Mouse (Mus musculus) heart, embryonic 15.5 days (tissue): ENCODE data around the gene Eif3l. TPM values are rescaled to one million over a fixed set of nuclear protein-coding genes. Genes with fewer than 3 reads are reported as not detected.

ENCODE experiments used
- ATAC-seq: fragments of 200-750 bp; cut with Nextera tagmentation; replicated peaks from 2 replicates; pipeline ENCODE4 v1.8.0; 2017; ENCODE audit warnings: low read depth, moderate TSS enrichment; ENCODE audit not compliant: insufficient number of reproducible peaks, insufficient read depth, low FRiP score
- H3K27ac ChIP-seq: fragments of 300-500 bp; sonication (generic); 2 replicates; pipeline ENCODE4 v1.5.1; 2015; ENCODE audit warnings: mild to moderate bottlenecking, inconsistent platforms
- H3K27me3 ChIP-seq: fragments of 300-500 bp; sonication (generic); 2 replicates; pipeline ENCODE4 v1.6.1; 2015; ENCODE audit warnings: inconsistent platforms
- H3K36me3 ChIP-seq: fragments of 300-500 bp; sonication (generic); 2 replicates; pipeline ENCODE4 v1.6.1; 2015; ENCODE audit warnings: mild to moderate bottlenecking, inconsistent platforms
- H3K4me1 ChIP-seq: fragments of 300-500 bp; sonication (generic); replicated peaks from 2 replicates; pipeline ENCODE4 v1.6.1; 2015; ENCODE audit warnings: inconsistent platforms
- H3K4me2 ChIP-seq: fragments of 300-500 bp; sonication (generic); 2 replicates; pipeline ENCODE4 v1.6.1; 2015; ENCODE audit warnings: inconsistent platforms, mild to moderate bottlenecking, moderate library complexity
- H3K4me3 ChIP-seq: fragments of 300-500 bp; sonication (generic); 2 replicates; pipeline ENCODE4 v1.5.1; 2015; ENCODE audit warnings: mild to moderate bottlenecking, inconsistent platforms
- H3K9ac ChIP-seq: fragments of 300-500 bp; sonication (generic); 2 replicates; pipeline ENCODE4 v1.6.1; 2015; ENCODE audit warnings: mild to moderate bottlenecking, inconsistent platforms
- H3K9me3 ChIP-seq: fragments of 300-500 bp; sonication (generic); replicated peaks from 2 replicates; pipeline ENCODE4 v1.6.1; 2016; ENCODE audit warnings: inconsistent platforms
- WGBS: fragments of 180-500 bp; shearing (Covaris S2); methylation state at CpG from one replicate; pipeline ENCODE4 v1.1.7; 2015; ENCODE audit warnings: mixed read lengths; 5-methylcytosine and 5-hydroxymethylcytosine counted together
- polyA plus RNA-seq: library from polyadenylated mRNA; unstranded; fragments of >200 nt; fragmentation: Nextera tagmentation; extraction: Ambion mirVana; gene quantifications from 2 replicates; pipeline ENCODE4 v1.2.1, GENCODE M21; 2015

Eif3l gene
- polyA plus RNA-seq, 1 experiment from 2014 or later, result 131 TPM

- Histone ChIP-seq H3K9me3 (no peaks in the 10 kb centered on the region), H3K9ac (peak overlapping the region; percentile 31), H3K4me3 (no peak overlapping the region), H3K27ac (peak overlapping the region; percentile 97), H3K36me3 (peaks cover 18% of the 10 kb centered on the region), H3K4me2 (peak overlapping the region; percentile 32), H3K27me3 (no peaks in the 10 kb centered on the region), H3K4me1 (peaks cover 61% of the 10 kb centered on the region)
- WGBS, result 9% methylated on average over 6 of the region's 6 CpGs
- ATAC-seq, result peak; percentile 90
Measured at GRCm38 (mm10) chr15:79097611-79098025, 22.6 kb downstream of the Eif3l start.

- Histone ChIP-seq H3K36me3 (peaks cover 14% of the 10 kb centered on the region), H3K4me1 (peaks cover 61% of the 10 kb centered on the region), H3K4me3 (no peak overlapping the region), H3K4me2 (peak overlapping the region; percentile 32; the same call in 1 of the 2 replicates), H3K9ac (peak overlapping the region; percentile 26; the same call in 1 of the 2 replicates), H3K27me3 (no peaks in the 10 kb centered on the region), H3K9me3 (no peaks in the 10 kb centered on the region), H3K27ac (peak overlapping the region; percentile 97)
- WGBS, result 44% methylated on average over 5 of the region's 5 CpGs
- no peak for ATAC-seq
Measured at GRCm38 (mm10) chr15:79098220-79098619, 23.2 kb downstream of the Eif3l start.

GRCm38 (mm10) chr15:79098868-79099267 is 23.9 kb downstream of the Eif3l start:
- no peak overlapping the region for H3K9ac ChIP-seq
- WGBS, result 24% methylated on average over 7 of the region's 7 CpGs
- ATAC-seq, result no peak; the same call in 1 of the 2 replicates
- H3K9me3 ChIP-seq, result no peaks in the 10 kb centered on the region
- no peaks in the 10 kb centered on the region for H3K27me3 ChIP-seq
- peak overlapping the region; percentile 97 for H3K27ac ChIP-seq
- peaks cover 7% of the 10 kb centered on the region for H3K36me3 ChIP-seq
- H3K4me3 ChIP-seq, result no peak overlapping the region
- peaks cover 61% of the 10 kb centered on the region for H3K4me1 ChIP-seq
- no peak overlapping the region for H3K4me2 ChIP-seq

- H3K27ac ChIP-seq, result peak overlapping the region; percentile 97
- H3K4me1 ChIP-seq, result peaks cover 61% of the 10 kb centered on the region
- H3K4me2 ChIP-seq, result no peak overlapping the region
- no peak overlapping the region for H3K4me3 ChIP-seq
- no peaks in the 10 kb centered on the region for H3K9me3 ChIP-seq
- H3K27me3 ChIP-seq, result no peaks in the 10 kb centered on the region
- WGBS, result 53% methylated on average over 4 of the region's 4 CpGs
- peaks cover 1% of the 10 kb centered on the region for H3K36me3 ChIP-seq
- no peak overlapping the region for H3K9ac ChIP-seq
- ATAC-seq, result no peak; the same call in 1 of the 2 replicates
Measured at GRCm38 (mm10) chr15:79099456-79099855, 24.5 kb downstream of the Eif3l start.

GRCm38 (mm10) chr15:79100391-79100790 is 25.4 kb downstream of the Eif3l start:
- Histone ChIP-seq H3K4me1 (peaks cover 61% of the 10 kb centered on the region), H3K36me3 (no peaks in the 10 kb centered on the region), H3K4me3 (no peak overlapping the region), H3K4me2 (no peak overlapping the region), H3K27me3 (no peaks in the 10 kb centered on the region), H3K9me3 (no peaks in the 10 kb centered on the region), H3K9ac (no peak overlapping the region), H3K27ac (peak overlapping the region; percentile 55; the same call in 1 of the 2 replicates)
- ATAC-seq, result no peak
- WGBS, result 68% methylated on average over 4 of the region's 4 CpGs

GRCm38 (mm10) chr15:79101531-79101930 is 26.6 kb downstream of the Eif3l start:
- Histone ChIP-seq H3K9me3 (no peaks in the 10 kb centered on the region), H3K4me1 (peaks cover 56% of the 10 kb centered on the region), H3K4me2 (no peak overlapping the region), H3K27me3 (no peaks in the 10 kb centered on the region), H3K9ac (peak overlapping the region; percentile 30; the same call in 1 of the 2 replicates), H3K4me3 (no peak overlapping the region), H3K27ac (peak overlapping the region; percentile 55; the same call in 1 of the 2 replicates), H3K36me3 (no peaks in the 10 kb centered on the region)
- no peak for ATAC-seq

GRCm38 (mm10) chr15:79103264-79103663 is 28.3 kb downstream of the Eif3l start:
- no peaks in the 10 kb centered on the region for H3K27me3 ChIP-seq
- no peaks in the 10 kb centered on the region for H3K9me3 ChIP-seq
- no peak overlapping the region for H3K4me3 ChIP-seq
- peaks cover 44% of the 10 kb centered on the region for H3K4me1 ChIP-seq
- 71% methylated on average over 10 of the region's 10 CpGs for WGBS
- no peak for ATAC-seq
- no peaks in the 10 kb centered on the region for H3K36me3 ChIP-seq
- H3K27ac ChIP-seq, result no peak overlapping the region
- H3K9ac ChIP-seq, result no peak overlapping the region
- no peak overlapping the region for H3K4me2 ChIP-seq

- H3K4me1 ChIP-seq, result peaks cover 32% of the 10 kb centered on the region
- H3K4me3 ChIP-seq, result no peak overlapping the region
- H3K36me3 ChIP-seq, result no peaks in the 10 kb centered on the region
- no peak overlapping the region for H3K9ac ChIP-seq
- ATAC-seq, result no peak
- H3K27ac ChIP-seq, result no peak overlapping the region
- WGBS, result 38% methylated on average over 2 of the region's 2 CpGs
- no peaks in the 10 kb centered on the region for H3K9me3 ChIP-seq
- H3K27me3 ChIP-seq, result no peaks in the 10 kb centered on the region
- no peak overlapping the region for H3K4me2 ChIP-seq
Measured at GRCm38 (mm10) chr15:79105804-79106203, 30.8 kb downstream of the Eif3l start.

GRCm38 (mm10) chr15:79107966-79108365 is 33.0 kb downstream of the Eif3l start:
- 23% methylated on average over 7 of the region's 7 CpGs for WGBS
- Histone ChIP-seq H3K9me3 (no peaks in the 10 kb centered on the region), H3K4me1 (peaks cover 35% of the 10 kb centered on the region), H3K36me3 (peaks cover 3% of the 10 kb centered on the region; the same call in 1 of the 2 replicates), H3K4me3 (peak overlapping the region; percentile 90; the same call in 1 of the 2 replicates), H3K4me2 (peak overlapping the region; percentile 81), H3K27ac (peak overlapping the region; percentile 98), H3K27me3 (no peaks in the 10 kb centered on the region), H3K9ac (peak overlapping the region; percentile 99)
- ATAC-seq, result no peak

GRCm38 (mm10) chr15:79108421-79109320 is 33.7 kb downstream of the Eif3l start, which contains the start of gene Micall1:
Gene Micall1, plus strand, starts transcription at chr15:79108898.
- peak; percentile 76 for ATAC-seq
- H3K9ac ChIP-seq, result peak within 1 kb of the TSS; percentile 99
- H3K4me1 ChIP-seq, result peaks cover 36% of the 10 kb centered on the region
- peak within 1 kb of the TSS; percentile 98 for H3K27ac ChIP-seq
- H3K4me3 ChIP-seq, result peak within 1 kb of the TSS; percentile 90
- no peaks in the 10 kb centered on the region for H3K27me3 ChIP-seq
- no peaks in the 10 kb centered on the region for H3K9me3 ChIP-seq
- H3K4me2 ChIP-seq, result peak within 1 kb of the TSS; percentile 81
- peaks cover 5% of the 10 kb centered on the region; the same call in 1 of the 2 replicates for H3K36me3 ChIP-seq
- WGBS, result under 1% methylated on average over 78 of the region's 85 CpGs

- peak; percentile 25 for ATAC-seq
- H3K27ac ChIP-seq, result peak overlapping the region; percentile 98
- peaks cover 5% of the 10 kb centered on the region; the same call in 1 of the 2 replicates for H3K36me3 ChIP-seq
- H3K27me3 ChIP-seq, result no peaks in the 10 kb centered on the region
- peak overlapping the region; percentile 90 for H3K4me3 ChIP-seq
- H3K4me1 ChIP-seq, result peaks cover 36% of the 10 kb centered on the region
- under 1% methylated on average over 46 of the region's 46 CpGs for WGBS
- no peaks in the 10 kb centered on the region for H3K9me3 ChIP-seq
- H3K4me2 ChIP-seq, result peak overlapping the region; percentile 81
- H3K9ac ChIP-seq, result peak overlapping the region; percentile 99
Measured at GRCm38 (mm10) chr15:79109321-79109934, 34.4 kb downstream of the Eif3l start.
